Mouse (Mus musculus): ENCODE measurements around the gene Slc9a5. TPM values are rescaled to one million over a fixed set of nuclear protein-coding genes. Genes with fewer than 3 reads are reported as not detected.

Slc9a5 gene
- polyA plus RNA-seq, 1 experiment from 2014 or later: 5.5 TPM

DNA sequence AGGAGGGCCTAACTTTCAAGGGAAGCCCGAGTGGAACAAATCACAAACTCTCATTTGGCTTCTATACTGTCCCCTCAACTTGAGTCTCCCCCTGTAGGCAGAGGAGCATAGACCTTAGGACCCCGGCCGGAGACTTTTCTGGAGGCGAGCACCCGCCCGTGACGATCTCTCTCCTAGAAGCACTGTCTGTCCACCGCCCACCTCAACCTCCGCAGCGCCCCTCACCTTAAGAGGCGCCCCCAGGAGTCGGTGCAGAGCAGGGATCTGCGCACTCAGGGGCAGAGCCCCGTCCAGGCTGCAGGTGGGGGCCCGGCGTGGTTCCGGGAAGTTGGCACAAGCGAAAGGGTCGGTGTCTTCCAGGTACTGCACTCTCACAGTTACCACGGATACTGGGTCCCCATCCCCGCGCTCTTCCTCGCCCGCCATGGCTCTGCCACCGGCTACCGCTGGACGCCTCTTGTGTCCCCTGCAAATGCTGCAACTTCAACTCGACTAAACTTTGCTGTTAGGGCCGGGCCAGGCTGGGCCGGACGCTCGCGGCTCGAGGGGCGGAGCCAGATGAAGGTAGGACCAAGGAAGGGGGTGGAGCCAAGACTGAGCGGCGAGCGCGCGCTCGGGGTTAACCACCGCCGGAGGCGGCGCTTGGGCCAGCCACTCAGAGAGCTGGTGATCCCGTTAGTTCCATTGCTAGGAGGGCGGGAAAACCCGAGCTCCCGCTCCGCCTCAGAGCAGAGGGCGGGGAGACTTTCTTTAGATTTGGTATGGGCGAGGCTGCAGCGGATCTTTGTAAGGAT is 1.0 kb upstream of the Slc9a5 start, which contains the start of gene Fhod1:
TSS of gene Fhod1 (minus strand) at position 526 of the 794 bp plus-strand sequence.
- Histone ChIP-seq H3K4me1 (peaks cover 68% of the 10 kb centered on the region), H3K27ac (peak within 1 kb of the TSS; percentile 91), H3K27me3 (ENCODE audit: poor library complexity, severe bottlenecking) (peaks cover 24% of the 10 kb centered on the region), H3K36me3 (replicated peaks) (0 out of 2 replicates have a peak, but pooled peaks cover 4% of the 10 kb centered on the region), H3K4me3 (peak within 1 kb of the TSS; percentile 83), H3K9me3 (no peaks in the 10 kb centered on the region)
- peak; percentile 97 for DNase-seq (ENCODE audit: extremely low spot score, low spot score)
- under 1% methylated on average over 53 of the region's 53 CpGs for WGBS

DNA sequence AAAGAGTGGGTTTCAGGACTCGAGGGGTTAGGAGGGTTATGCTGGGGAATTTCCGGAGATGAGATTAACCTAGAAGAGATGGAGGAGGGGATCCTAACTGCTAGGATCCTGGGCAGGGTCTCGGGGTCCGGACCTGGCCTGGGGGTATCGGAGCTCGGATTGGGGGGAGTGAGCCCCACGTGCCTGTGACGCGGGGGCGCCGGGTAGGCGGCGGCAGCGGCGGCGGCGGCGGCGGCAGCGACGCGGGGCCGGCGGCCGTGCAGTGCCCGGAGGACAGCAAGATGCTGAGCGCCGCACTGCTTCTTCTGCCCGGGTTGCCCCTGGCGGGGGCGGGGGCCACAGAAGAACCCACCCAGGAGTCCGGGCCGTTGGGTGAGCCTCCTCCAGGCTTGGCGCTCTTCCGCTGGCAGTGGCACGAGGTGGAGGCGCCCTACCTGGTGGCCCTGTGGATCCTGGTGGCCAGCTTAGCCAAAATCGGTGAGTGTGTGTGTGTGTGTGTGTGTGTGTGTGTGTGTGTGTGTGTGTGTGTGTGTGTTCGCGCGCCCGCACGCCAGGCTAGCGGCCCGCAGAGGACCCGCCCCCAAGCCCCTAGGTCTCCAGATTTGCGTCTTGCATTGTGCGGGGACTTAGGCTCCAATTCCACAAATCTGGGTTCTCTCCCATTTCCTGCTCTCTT is 591 bp downstream of the Slc9a5 start:
- no peaks in the 10 kb centered on the region for H3K9me3 ChIP-seq
- H3K4me3 ChIP-seq: peak overlapping the region; percentile 83
- H3K27me3 ChIP-seq (ENCODE audit: poor library complexity, severe bottlenecking): peaks cover 24% of the 10 kb centered on the region
- H3K36me3 ChIP-seq (replicated peaks): peaks cover 8% of the 10 kb centered on the region
- 0% methylated on average over 38 of the region's 48 CpGs for WGBS
- H3K27ac ChIP-seq: peak overlapping the region; percentile 91
- peak; percentile 60 for DNase-seq (ENCODE audit: extremely low spot score, low spot score)
- peaks cover 67% of the 10 kb centered on the region for H3K4me1 ChIP-seq

DNA sequence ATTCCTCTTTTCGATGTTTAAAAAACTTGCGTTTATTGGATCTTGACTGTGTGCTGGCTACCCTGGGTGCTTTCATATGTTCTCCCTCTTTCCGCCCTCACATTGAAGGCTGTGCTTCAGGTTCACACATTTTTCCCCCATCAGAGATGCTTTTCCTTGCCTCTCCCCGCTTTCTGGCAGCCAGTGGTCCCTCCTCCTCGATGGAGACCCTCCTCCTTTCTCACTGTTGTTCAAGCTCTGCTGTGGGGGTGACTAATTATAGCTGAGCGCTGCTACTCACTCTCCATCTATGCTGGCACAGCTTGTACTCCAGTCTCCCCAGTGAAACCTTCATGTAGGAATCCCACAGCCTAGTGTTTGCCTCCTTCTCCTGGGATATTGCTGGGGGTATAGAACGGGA is 1.5 kb downstream of the Slc9a5 start:
- peak overlapping the region; percentile 83 for H3K4me3 ChIP-seq
- H3K4me1 ChIP-seq: peaks cover 64% of the 10 kb centered on the region
- DNase-seq (ENCODE audit: extremely low spot score, low spot score): no peak
- 51% methylated on average over 7 of the region's 7 CpGs for WGBS
- 0 out of 2 replicates have a peak overlapping the region, but pooled peaks have one; percentile 91 for H3K27ac ChIP-seq
- H3K9me3 ChIP-seq: no peaks in the 10 kb centered on the region
- H3K36me3 ChIP-seq (replicated peaks): peaks cover 11% of the 10 kb centered on the region
- H3K27me3 ChIP-seq (ENCODE audit: poor library complexity, severe bottlenecking): peaks cover 24% of the 10 kb centered on the region

DNA sequence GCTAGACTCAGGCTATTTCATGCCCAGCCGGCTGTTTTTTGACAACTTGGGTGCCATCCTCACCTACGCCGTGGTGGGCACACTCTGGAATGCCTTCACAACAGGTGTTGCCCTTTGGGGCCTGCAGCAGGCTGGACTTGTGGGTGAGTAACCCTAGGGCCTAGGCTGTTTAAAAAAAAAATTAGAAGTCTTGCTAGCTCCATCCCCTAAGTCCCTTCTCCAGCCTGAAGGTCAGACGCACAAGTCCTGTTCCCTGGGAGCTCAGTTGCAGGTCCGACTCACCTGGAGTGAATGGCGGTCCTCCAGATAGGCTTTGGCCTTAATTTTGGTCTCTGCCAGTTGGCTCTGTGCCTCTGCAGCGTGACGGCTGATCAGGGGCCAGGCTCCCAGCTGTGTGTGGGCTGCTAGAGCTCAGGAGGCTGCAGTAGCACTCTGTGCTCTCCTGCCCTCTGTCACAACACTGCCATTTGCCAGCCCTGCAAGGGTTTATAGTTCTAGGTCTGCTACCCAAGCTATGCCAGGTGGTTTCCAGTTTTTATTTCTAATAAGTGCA is 5.0 kb downstream of the Slc9a5 start:
- H3K4me3 ChIP-seq: no peak overlapping the region
- no peaks in the 10 kb centered on the region for H3K9me3 ChIP-seq
- DNase-seq (ENCODE audit: extremely low spot score, low spot score): no peak
- peaks cover 44% of the 10 kb centered on the region for H3K36me3 ChIP-seq (replicated peaks)
- H3K27me3 ChIP-seq (ENCODE audit: poor library complexity, severe bottlenecking): peaks cover 17% of the 10 kb centered on the region
- WGBS: 80% methylated on average over 8 of the region's 8 CpGs
- no peak overlapping the region for H3K27ac ChIP-seq
- H3K4me1 ChIP-seq: peaks cover 38% of the 10 kb centered on the region

DNA sequence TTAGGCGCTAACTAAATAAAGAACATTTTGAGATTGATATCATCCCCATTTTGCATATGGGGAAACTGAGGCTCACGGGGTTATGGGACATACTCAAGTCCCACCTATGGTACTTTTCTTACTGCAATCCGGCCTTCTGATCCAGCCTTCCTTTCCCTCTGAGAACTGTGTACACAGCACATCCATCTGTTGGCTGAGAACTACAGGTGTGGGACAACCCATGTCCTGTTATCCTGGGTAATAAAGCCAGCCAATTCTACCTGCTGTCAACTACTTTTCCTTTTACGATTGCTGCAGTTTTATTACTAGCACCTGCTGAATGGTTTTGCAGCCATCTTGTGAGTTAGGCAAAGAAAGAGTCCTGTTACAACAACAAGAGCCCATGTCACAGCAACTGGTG is 5.9 kb downstream of the Slc9a5 start:
- Histone ChIP-seq H3K27ac (no peak overlapping the region), H3K9me3 (no peaks in the 10 kb centered on the region), H3K4me1 (peaks cover 38% of the 10 kb centered on the region), H3K4me3 (no peak overlapping the region), H3K36me3 (replicated peaks) (peaks cover 51% of the 10 kb centered on the region), H3K27me3 (ENCODE audit: poor library complexity, severe bottlenecking) (peaks cover 14% of the 10 kb centered on the region)
- WGBS: 94% methylated on average over 4 of the region's 4 CpGs
- no peak for DNase-seq (ENCODE audit: extremely low spot score, low spot score)

DNA sequence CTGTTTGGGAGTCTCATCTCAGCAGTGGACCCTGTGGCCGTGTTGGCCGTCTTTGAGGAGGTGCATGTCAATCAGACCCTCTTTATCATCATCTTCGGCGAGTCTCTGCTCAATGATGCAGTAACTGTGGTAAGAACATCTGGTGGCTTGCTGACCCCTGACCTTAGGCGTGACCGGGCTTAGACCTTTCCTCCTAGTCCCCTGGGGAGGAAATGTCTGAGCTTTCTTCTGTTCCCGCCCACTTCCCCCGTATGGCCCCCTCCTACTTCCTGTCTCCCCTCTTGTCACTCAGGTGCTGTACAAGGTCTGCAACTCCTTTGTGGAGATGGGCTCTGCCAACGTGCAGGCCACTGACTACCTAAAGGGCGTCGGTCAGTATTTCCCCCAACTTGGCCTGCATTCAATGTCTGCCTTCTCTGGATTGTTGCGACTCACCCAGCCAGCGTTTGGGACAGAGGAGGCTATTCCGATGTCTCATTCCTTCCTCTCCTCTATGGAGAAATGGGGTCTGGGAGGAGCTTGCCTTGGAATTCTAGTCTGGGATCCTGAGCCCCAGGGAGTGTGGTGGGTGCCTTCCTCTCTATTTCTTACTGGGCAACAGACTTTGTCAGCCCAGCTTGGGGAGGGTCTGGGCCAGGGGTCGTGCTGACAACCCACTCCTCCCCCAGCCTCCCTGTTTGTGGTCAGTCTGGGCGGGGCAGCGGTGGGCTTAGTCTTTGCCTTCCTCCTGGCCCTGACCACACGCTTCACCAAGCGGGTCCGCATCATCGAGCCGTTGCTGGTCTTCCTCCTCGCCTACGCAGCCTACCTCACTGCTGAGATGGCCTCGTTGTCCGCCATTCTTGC is 6.8 kb downstream of the Slc9a5 start:
- H3K36me3 ChIP-seq (replicated peaks): peaks cover 51% of the 10 kb centered on the region
- DNase-seq (ENCODE audit: extremely low spot score, low spot score): no peak
- no peak overlapping the region; the same call in 1 of the 2 replicates for H3K27ac ChIP-seq
- H3K9me3 ChIP-seq: no peaks in the 10 kb centered on the region
- H3K4me1 ChIP-seq: peaks cover 34% of the 10 kb centered on the region
- no peak overlapping the region for H3K4me3 ChIP-seq
- 75% methylated on average over 26 of the region's 26 CpGs for WGBS
- peaks cover 7% of the 10 kb centered on the region for H3K27me3 ChIP-seq (ENCODE audit: poor library complexity, severe bottlenecking)

DNA sequence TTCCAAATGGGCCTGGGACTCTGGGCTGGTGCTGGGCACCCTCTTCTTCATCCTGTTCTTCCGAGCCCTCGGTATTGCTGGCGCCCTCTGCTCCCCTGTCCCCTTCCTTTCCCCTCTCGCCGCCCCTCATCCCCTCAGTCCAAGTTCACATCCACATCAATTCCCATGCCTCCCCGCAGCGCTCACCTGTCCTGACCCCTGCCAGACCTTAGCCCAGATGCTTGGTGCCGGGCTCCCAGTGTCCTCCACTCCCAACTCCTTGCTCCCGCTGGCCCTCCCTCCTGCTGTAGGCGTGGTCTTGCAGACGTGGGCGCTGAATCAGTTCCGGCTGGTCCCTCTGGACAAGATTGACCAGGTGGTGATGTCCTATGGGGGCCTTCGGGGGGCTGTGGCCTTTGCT is 8.0 kb downstream of the Slc9a5 start:
- Histone ChIP-seq H3K27ac (no peak overlapping the region), H3K27me3 (ENCODE audit: poor library complexity, severe bottlenecking) (no peaks in the 10 kb centered on the region), H3K4me3 (no peak overlapping the region), H3K4me1 (peaks cover 27% of the 10 kb centered on the region), H3K9me3 (no peaks in the 10 kb centered on the region), H3K36me3 (replicated peaks) (peaks cover 53% of the 10 kb centered on the region)
- WGBS: 87% methylated on average over 14 of the region's 14 CpGs
- DNase-seq (ENCODE audit: extremely low spot score, low spot score): no peak

DNA sequence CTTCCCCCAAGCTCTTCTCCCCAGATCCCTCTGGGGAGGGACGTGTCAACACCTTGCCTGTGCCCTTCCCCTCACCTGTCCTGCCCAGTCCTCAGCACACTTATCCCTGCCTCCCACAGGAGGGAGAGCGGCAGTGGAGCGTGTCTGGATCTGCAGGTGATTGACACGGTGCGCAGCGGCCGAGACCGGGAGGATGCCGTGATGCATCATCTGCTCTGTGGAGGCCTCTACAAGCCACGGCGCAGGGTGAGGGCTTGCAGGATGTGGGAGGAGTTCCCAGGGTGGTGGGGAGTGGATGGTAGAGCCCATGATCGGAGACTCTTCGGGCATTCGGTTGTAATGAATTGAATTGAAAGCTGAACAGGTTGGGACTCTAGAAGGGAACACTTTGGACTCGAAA is 10.6 kb downstream of the Slc9a5 start:
- H3K36me3 ChIP-seq (replicated peaks): peaks cover 64% of the 10 kb centered on the region
- 82% methylated on average over 15 of the region's 15 CpGs for WGBS

DNA sequence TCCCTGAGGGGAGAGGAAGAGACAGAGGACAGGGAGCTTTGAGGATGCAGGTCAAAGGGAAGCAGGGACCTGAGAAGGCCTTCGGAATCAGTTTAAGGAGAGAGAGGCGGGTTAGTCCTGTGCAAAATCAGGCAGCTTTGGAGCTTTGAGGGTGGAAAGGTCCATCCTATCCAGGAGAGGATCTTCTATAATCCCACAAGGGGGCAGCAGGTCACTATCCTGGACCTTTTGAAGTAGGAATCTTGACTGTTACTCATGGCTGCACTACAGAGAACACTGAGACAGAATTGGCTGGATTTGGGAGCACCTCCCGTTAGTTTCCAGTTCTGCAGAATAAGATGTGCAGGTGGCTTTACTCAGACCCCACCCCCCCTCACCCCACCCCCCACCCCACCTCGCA is 11.0 kb downstream of the Slc9a5 start:
- DNase-seq (ENCODE audit: extremely low spot score, low spot score): no peak
- Histone ChIP-seq H3K36me3 (replicated peaks) (peaks cover 69% of the 10 kb centered on the region), H3K9me3 (no peaks in the 10 kb centered on the region), H3K4me1 (peaks cover 26% of the 10 kb centered on the region), H3K4me3 (no peak overlapping the region), H3K27ac (no peak overlapping the region), H3K27me3 (ENCODE audit: poor library complexity, severe bottlenecking) (no peaks in the 10 kb centered on the region)
- WGBS: 42% methylated on average over 4 of the region's 4 CpGs

More for the DNA sequence above, 10.6 kb downstream of the Slc9a5 start:
- H3K27me3 ChIP-seq (ENCODE audit: poor library complexity, severe bottlenecking): no peaks in the 10 kb centered on the region
- no peak for DNase-seq (ENCODE audit: extremely low spot score, low spot score)
- no peak overlapping the region for H3K27ac ChIP-seq
- H3K4me3 ChIP-seq: no peak overlapping the region
- H3K9me3 ChIP-seq: no peaks in the 10 kb centered on the region
- H3K4me1 ChIP-seq: peaks cover 27% of the 10 kb centered on the region

DNA sequence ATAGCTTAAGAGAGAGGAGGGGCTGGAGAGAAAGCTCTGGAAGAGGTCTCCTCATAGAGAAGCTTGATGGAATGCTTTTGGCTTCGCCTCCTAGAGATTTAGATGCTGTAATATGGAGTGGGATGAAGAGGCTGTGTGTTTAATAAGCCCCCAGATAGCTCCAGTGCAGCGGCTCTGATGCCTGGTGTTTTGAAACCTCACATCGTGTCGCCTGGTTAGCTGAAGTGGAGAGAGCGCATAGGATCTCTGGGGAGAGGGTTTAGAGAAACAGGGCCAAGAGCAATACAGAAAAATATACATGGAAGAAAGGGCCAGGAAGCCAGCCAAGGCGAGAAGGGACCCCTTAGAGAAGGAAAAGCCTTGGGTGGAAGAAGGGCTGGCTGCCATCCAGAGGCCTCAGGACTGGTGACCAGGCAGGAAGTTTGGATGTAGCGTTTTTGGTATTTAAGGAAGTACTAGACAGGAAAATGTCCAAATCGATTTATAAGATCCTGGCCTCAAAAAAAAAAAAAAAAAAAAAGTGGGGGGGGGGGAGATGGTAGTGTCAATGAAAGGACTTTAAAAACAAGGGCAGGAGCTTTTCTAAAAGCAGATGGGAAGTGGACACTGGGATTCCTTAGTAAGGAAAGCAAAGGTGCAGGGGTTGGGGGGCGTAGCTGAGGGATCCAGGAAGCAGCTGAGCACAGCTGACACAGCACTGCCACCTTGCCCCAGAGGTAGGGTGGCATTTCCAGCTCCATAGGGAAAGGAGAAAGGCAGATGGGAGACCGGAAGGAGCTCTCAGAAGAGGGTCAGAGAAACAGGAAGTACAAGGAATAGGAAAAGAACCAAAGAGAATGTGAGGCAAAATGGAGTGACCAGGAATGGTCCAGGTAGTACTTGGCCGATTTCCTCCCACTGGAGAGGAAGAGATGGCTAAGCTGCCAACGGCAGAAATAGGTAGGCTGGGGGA is 13.4 kb downstream of the Slc9a5 start:
- DNase-seq (ENCODE audit: extremely low spot score, low spot score): no peak
- 86% methylated on average over 12 of the region's 12 CpGs for WGBS
- peaks cover 66% of the 10 kb centered on the region for H3K36me3 ChIP-seq (replicated peaks)

DNA sequence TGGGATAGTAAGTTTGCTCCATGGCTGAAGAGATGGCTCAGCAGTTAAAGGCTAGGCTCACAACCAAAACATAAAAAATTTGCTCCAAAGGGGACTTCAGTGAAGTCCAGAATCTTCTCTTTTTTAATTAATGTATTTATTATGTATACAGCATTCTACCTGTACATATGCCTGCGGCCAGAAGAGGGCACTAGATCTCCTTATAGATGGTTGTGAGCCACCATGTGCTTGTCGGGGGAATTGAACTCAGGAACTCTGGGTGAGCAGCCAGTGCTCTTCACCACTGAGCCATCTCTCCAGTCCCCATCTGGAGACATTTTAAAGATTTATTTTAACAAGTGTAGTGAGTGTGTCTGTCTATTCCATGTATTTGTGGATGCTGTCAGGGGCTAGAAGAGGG is 18.5 kb downstream of the Slc9a5 start:
- no peak for DNase-seq (ENCODE audit: extremely low spot score, low spot score)

More for the DNA sequence above, 13.4 kb downstream of the Slc9a5 start:
- H3K4me1 ChIP-seq: peaks cover 18% of the 10 kb centered on the region
- no peaks in the 10 kb centered on the region for H3K27me3 ChIP-seq (ENCODE audit: poor library complexity, severe bottlenecking)
- H3K27ac ChIP-seq: no peak overlapping the region
- H3K4me3 ChIP-seq: no peak overlapping the region
- no peaks in the 10 kb centered on the region for H3K9me3 ChIP-seq

More for the DNA sequence above, 18.5 kb downstream of the Slc9a5 start:
- Histone ChIP-seq H3K4me3 (no peak overlapping the region), H3K9me3 (no peaks in the 10 kb centered on the region), H3K36me3 (replicated peaks) (peaks cover 75% of the 10 kb centered on the region), H3K27me3 (ENCODE audit: poor library complexity, severe bottlenecking) (no peaks in the 10 kb centered on the region), H3K27ac (no peak overlapping the region), H3K4me1 (peaks cover 5% of the 10 kb centered on the region; the same call in 1 of the 2 replicates)
- WGBS: 74% methylated on average over 2 of the region's 2 CpGs

Measured in forebrain, embryonic 10.5 days (tissue).